Mouse (Mus musculus) hindbrain, embryonic 12.5 days (tissue): ENCODE results near the gene Ppp1r8. TPM values are rescaled to one million over a fixed set of nuclear protein-coding genes. Genes with fewer than 3 reads are reported as not detected.

Experiments
- ATAC-seq: fragments of 200-750 bp; cut with Nextera tagmentation; 2 replicates; pipeline ENCODE4 v1.8.0; 2017; ENCODE audit warnings: moderate TSS enrichment; ENCODE audit not compliant: low FRiP score
- H3K27ac ChIP-seq: fragments of 300-500 bp; sonication (generic); 2 replicates; pipeline ENCODE4 v1.5.1; 2016; ENCODE audit warnings: mild to moderate bottlenecking
- H3K27me3 ChIP-seq: fragments of 300-500 bp; sonication (generic); 2 replicates; pipeline ENCODE4 v1.6.1; 2016; ENCODE audit warnings: mild to moderate bottlenecking
- H3K36me3 ChIP-seq: fragments of 300-500 bp; sonication (generic); 2 replicates; pipeline ENCODE4 v1.6.1; 2016; ENCODE audit warnings: mild to moderate bottlenecking
- H3K4me1 ChIP-seq: fragments of 300-500 bp; sonication (generic); 2 replicates; pipeline ENCODE4 v1.6.1; 2016
- H3K4me2 ChIP-seq: fragments of 300-500 bp; sonication (generic); replicated peaks from 2 replicates; pipeline ENCODE4 v1.6.1; 2016; ENCODE audit warnings: mild to moderate bottlenecking
- H3K4me3 ChIP-seq: fragments of 300-500 bp; sonication (generic); 2 replicates; pipeline ENCODE4 v1.5.1; 2016; ENCODE audit warnings: mild to moderate bottlenecking
- H3K9ac ChIP-seq: fragments of 300-500 bp; sonication (generic); 2 replicates; pipeline ENCODE4 v1.6.1; 2016; ENCODE audit warnings: mild to moderate bottlenecking, moderate library complexity
- H3K9me3 ChIP-seq: fragments of 300-500 bp; sonication (generic); replicated peaks from 2 replicates; pipeline ENCODE4 v1.6.1; 2016; ENCODE audit warnings: mild to moderate bottlenecking
- WGBS: fragments of 180-500 bp; shearing (Covaris S2); methylation state at CpG from one replicate; pipeline ENCODE4 v1.1.7; 2016; 5-methylcytosine and 5-hydroxymethylcytosine counted together
- polyA plus RNA-seq: library from polyadenylated mRNA; unstranded; fragments of >200 nt; fragmentation: Nextera tagmentation; extraction: Ambion mirVana; gene quantifications from 2 replicates; pipeline ENCODE4 v1.2.1, GENCODE M21; 2016

Ppp1r8 gene
- polyA plus RNA-seq, 1 experiment from 2014 or later: 52.0 TPM

GRCm38 (mm10) chr4:132842281-132842906 is 575 bp downstream of the Ppp1r8 start:
- peak; percentile 62 for ATAC-seq

DNA sequence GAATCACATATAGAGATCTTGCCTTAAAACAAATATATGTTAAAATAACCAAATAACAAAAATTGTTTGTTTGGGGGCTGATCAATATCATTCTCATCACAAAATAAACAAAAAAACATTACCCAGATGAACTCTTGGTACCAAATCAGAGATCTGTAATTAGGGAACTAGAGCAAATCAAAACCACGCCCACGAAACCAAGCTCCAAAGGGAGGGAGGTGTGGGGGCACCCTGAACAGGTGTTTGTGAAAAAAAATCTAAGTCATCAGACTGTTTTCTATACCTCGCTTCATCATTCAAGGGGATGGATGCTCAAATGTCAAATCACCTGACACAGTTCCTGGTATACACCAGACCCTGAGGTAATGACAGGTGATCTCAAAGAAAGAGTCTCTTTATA is 1.5 kb downstream of the Ppp1r8 start:
- Histone ChIP-seq H3K4me2 (peak overlapping the region; percentile 75), H3K27ac (no peak overlapping the region), H3K27me3 (no peaks in the 10 kb centered on the region), H3K9me3 (no peaks in the 10 kb centered on the region), H3K36me3 (peaks cover 41% of the 10 kb centered on the region), H3K4me1 (peaks cover 17% of the 10 kb centered on the region), H3K9ac (peak overlapping the region; percentile 93), H3K4me3 (peak overlapping the region; percentile 83)
- ATAC-seq: no peak
- WGBS: 92% methylated on average over 3 of the region's 3 CpGs

More at GRCm38 (mm10) chr4:132842281-132842906, 575 bp downstream of the Ppp1r8 start:
- no peaks in the 10 kb centered on the region for H3K9me3 ChIP-seq
- H3K4me1 ChIP-seq: peaks cover 17% of the 10 kb centered on the region
- H3K27ac ChIP-seq: peak overlapping the region; percentile 69
- peaks cover 32% of the 10 kb centered on the region for H3K36me3 ChIP-seq
- H3K4me3 ChIP-seq: peak overlapping the region; percentile 83
- H3K4me2 ChIP-seq: peak overlapping the region; percentile 75
- WGBS: under 1% methylated on average over 30 of the region's 30 CpGs
- no peaks in the 10 kb centered on the region for H3K27me3 ChIP-seq
- H3K9ac ChIP-seq: peak overlapping the region; percentile 93

DNA sequence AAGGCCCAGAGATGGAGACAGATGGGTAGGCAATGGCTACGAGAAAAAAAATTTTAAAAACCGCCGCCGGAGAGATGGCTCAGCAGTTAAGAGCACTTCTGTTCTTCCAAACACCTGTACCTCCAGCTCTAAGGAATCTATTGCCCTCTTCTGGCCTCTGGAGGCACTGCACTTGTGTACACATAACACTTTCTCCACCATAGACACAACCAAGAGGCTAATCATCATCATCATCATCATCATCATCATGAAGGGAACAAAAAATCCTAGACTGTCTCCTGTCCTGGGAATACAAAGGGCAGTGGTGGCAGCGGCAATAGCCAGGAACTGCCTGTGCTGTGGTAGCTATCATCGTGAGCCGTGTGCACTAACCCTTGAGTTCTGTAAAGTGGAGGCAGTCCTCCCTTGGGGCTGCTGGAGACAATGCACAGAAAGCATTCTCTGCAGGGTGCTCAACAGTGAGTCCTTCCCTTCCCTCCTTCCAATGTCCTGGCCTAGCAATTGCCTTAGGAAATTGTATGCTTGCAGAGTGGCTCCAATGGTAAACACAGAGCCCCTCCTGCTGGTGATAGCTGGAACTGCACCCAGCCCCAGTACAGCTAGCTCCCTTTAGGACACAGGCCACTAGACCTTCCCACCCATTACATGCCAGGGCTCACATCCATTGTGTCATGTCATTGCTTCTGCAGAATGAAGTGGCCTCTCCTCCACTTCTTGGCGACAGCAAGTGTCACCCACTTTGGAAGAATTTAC is 19.2 kb downstream of the Ppp1r8 start:
- 79% methylated on average over 8 of the region's 8 CpGs for WGBS
- Histone ChIP-seq H3K9ac (no peak overlapping the region), H3K27ac (no peak overlapping the region)

DNA sequence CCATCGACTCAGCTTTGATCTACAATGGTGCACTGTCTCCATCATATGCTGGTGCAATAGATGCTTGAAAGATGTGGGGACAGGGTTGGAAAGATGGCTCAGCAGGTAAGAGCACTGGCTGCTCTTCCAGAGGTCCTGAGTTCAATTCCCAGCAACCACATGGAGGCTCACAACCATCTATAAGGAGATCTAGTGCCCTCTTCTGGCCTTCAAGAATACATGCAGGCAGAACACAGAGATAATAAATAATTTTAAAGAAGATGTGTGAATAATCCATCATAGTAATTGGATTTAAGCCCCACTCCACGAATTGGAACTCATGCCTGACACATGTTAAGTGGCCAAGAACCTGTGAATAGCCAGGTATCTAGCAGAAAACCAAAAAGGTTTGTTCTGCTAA is 24.5 kb downstream of the Ppp1r8 start:
- no peak overlapping the region for H3K4me3 ChIP-seq
- no peaks in the 10 kb centered on the region for H3K27me3 ChIP-seq
- WGBS: 54% methylated on average over 2 of the region's 2 CpGs
- no peak overlapping the region for H3K27ac ChIP-seq
- H3K9me3 ChIP-seq: peaks cover 16% of the 10 kb centered on the region
- ATAC-seq: no peak
- 0 out of 2 replicates have a peak, but pooled peaks cover 2% of the 10 kb centered on the region for H3K36me3 ChIP-seq
- H3K9ac ChIP-seq: no peak overlapping the region
- no peaks in the 10 kb centered on the region for H3K4me1 ChIP-seq
- no peak overlapping the region for H3K4me2 ChIP-seq

More for the DNA sequence above, 19.2 kb downstream of the Ppp1r8 start:
- H3K4me1 ChIP-seq: no peaks in the 10 kb centered on the region
- ATAC-seq: no peak
- no peak overlapping the region for H3K4me3 ChIP-seq
- peaks cover 16% of the 10 kb centered on the region for H3K9me3 ChIP-seq
- H3K4me2 ChIP-seq: no peak overlapping the region
- H3K36me3 ChIP-seq: peaks cover 50% of the 10 kb centered on the region
- no peaks in the 10 kb centered on the region for H3K27me3 ChIP-seq

GRCm38 (mm10) chr4:132816855-132817254 is 26.1 kb downstream of the Ppp1r8 start:
- Histone ChIP-seq H3K9me3 (peaks cover 16% of the 10 kb centered on the region), H3K4me1 (no peaks in the 10 kb centered on the region), H3K27ac (no peak overlapping the region), H3K27me3 (no peaks in the 10 kb centered on the region), H3K4me3 (no peak overlapping the region), H3K9ac (no peak overlapping the region), H3K4me2 (no peak overlapping the region), H3K36me3 (0 out of 2 replicates have a peak, but pooled peaks cover 2% of the 10 kb centered on the region)
- ATAC-seq: no peak
- 66% methylated on average over 2 of the region's 2 CpGs for WGBS

- no peak for ATAC-seq
- H3K27me3 ChIP-seq: no peaks in the 10 kb centered on the region
- H3K9me3 ChIP-seq: peaks cover 18% of the 10 kb centered on the region
- H3K9ac ChIP-seq: no peak overlapping the region
- WGBS: 88% methylated on average over 7 of the region's 7 CpGs
- H3K4me1 ChIP-seq: no peaks in the 10 kb centered on the region
- no peak overlapping the region for H3K27ac ChIP-seq
- no peak overlapping the region for H3K4me2 ChIP-seq
- H3K36me3 ChIP-seq: 0 out of 2 replicates have a peak, but pooled peaks cover 2% of the 10 kb centered on the region
- H3K4me3 ChIP-seq: no peak overlapping the region
Measured at GRCm38 (mm10) chr4:132816404-132816803, 26.6 kb downstream of the Ppp1r8 start.

DNA sequence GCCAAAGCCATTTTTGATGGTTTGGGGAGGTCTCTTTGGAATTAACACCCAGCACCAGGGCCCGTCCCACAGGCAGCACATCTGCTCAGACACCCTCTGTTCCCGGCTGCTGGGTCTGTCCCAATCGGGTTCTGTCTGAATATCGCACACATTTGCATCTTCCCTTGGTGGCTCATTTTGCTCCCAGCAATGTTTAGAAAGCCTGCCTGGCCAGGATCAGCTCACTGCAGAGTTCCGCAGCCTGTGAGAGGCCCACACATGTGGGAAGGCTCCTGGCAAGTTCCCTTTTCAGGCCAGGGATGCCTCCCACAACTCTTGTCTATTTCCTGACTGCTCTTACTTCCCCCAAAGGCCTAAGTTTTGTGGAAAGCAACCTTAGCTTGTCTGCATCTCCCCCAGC is 33.3 kb downstream of the Ppp1r8 start:
- WGBS: 85% methylated on average over 5 of the region's 5 CpGs
- H3K4me3 ChIP-seq: no peak overlapping the region
- no peak overlapping the region for H3K4me2 ChIP-seq
- no peaks in the 10 kb centered on the region for H3K4me1 ChIP-seq
- no peaks in the 10 kb centered on the region for H3K36me3 ChIP-seq
- H3K9ac ChIP-seq: no peak overlapping the region
- no peaks in the 10 kb centered on the region for H3K27me3 ChIP-seq
- H3K27ac ChIP-seq: no peak overlapping the region
- 0 out of 2 replicates have a peak, but pooled peaks cover 3% of the 10 kb centered on the region for H3K9me3 ChIP-seq
- no peak for ATAC-seq

GRCm38 (mm10) chr4:132807771-132808641 is 35.0 kb downstream of the Ppp1r8 start:
- H3K4me2 ChIP-seq: no peak overlapping the region
- H3K9ac ChIP-seq: no peak overlapping the region
- no peaks in the 10 kb centered on the region for H3K4me1 ChIP-seq
- WGBS: 72% methylated on average over 5 of the region's 5 CpGs
- ATAC-seq: no peak
- H3K4me3 ChIP-seq: no peak overlapping the region
- 0 out of 2 replicates have a peak, but pooled peaks cover 3% of the 10 kb centered on the region for H3K9me3 ChIP-seq
- no peak overlapping the region for H3K27ac ChIP-seq
- H3K27me3 ChIP-seq: no peaks in the 10 kb centered on the region
- no peaks in the 10 kb centered on the region for H3K36me3 ChIP-seq

DNA sequence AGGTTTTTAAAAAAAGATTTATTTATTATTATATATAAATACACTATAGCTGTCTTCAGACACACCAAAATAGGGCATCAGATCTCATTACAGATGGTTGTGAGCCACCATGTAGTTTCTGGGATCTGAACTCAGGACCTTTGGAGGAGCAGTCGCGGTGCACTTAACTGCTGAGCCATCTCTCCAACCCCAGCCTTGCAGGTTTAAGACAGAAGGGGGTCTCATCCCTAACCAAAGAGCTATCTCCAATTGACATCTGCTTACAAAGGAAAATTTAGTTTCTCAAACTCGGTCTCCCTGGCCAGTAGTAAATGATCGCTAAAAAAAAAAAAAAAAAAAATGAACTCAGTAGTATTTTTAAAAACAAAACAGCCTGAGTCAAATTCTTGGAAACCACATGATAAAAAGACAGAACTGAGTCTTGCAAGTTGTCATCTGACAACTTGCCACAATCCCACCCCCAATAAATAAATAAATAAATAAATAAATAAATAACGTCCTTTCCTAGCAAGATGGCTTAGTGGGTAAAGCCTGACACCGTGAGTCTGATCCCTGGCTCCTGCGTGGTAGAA is 36.3 kb downstream of the Ppp1r8 start:
- no peaks in the 10 kb centered on the region for H3K4me1 ChIP-seq
- no peak overlapping the region for H3K27ac ChIP-seq
- H3K4me2 ChIP-seq: no peak overlapping the region
- no peaks in the 10 kb centered on the region for H3K27me3 ChIP-seq
- no peak overlapping the region for H3K9ac ChIP-seq
- 91% methylated on average over 7 of the region's 7 CpGs for WGBS
- H3K9me3 ChIP-seq: 0 out of 2 replicates have a peak, but pooled peaks cover 3% of the 10 kb centered on the region
- no peak overlapping the region for H3K4me3 ChIP-seq
- ATAC-seq: no peak
- no peaks in the 10 kb centered on the region for H3K36me3 ChIP-seq

- no peaks in the 10 kb centered on the region for H3K27me3 ChIP-seq
- H3K9ac ChIP-seq: no peak overlapping the region
- no peak for ATAC-seq
- no peak overlapping the region for H3K4me2 ChIP-seq
- WGBS: 89% methylated on average over 12 of the region's 12 CpGs
- no peaks in the 10 kb centered on the region for H3K36me3 ChIP-seq
- H3K4me1 ChIP-seq: no peaks in the 10 kb centered on the region
- H3K27ac ChIP-seq: no peak overlapping the region
- H3K4me3 ChIP-seq: no peak overlapping the region
- H3K9me3 ChIP-seq: no peaks in the 10 kb centered on the region
Measured at GRCm38 (mm10) chr4:132805599-132806197, 37.3 kb downstream of the Ppp1r8 start.

DNA sequence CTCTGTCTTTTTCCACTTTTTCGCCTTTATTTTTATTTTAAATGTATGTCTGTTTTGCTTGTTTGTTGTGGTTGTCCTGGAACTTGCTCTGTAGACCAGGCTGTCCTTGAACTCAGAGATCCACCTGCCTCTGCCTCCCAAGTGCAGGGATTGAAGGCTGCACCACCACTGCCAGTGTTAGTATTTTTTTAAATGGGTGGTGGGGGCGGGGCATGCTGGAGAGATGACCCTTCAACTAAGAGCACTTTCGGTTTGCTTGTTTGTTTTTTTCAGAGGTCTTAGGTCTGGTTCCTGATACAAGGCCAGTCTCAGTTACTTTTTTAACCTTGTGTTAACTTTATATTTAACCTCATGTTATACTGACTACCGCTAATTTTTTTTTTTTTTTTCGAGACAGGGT is 37.8 kb downstream of the Ppp1r8 start:
- Histone ChIP-seq H3K27ac (no peak overlapping the region), H3K9me3 (no peaks in the 10 kb centered on the region), H3K9ac (no peak overlapping the region), H3K36me3 (no peaks in the 10 kb centered on the region), H3K4me3 (no peak overlapping the region), H3K4me2 (no peak overlapping the region), H3K4me1 (no peaks in the 10 kb centered on the region), H3K27me3 (no peaks in the 10 kb centered on the region)
- no peak for ATAC-seq
- 88% methylated on average over 5 of the region's 5 CpGs for WGBS
